Mouse (Mus musculus) thymus, adult 2 months (tissue): Measurements from ENCODE around the gene Gap43.

Source experiments
- CTCF ChIP-seq: fragments of 200-500 bp; IDR thresholded peaks from 2 replicates; pipeline ENCODE4 v1.5.1; 2012; ENCODE audit warnings: mild to moderate bottlenecking, control low read depth, low read length, moderate library complexity, borderline replicate concordance; ENCODE audit not compliant: control insufficient read depth, poor library complexity, insufficient read depth; ENCODE audit errors: extremely low read depth
- POLR2A ChIP-seq: fragments of 200-500 bp; IDR thresholded peaks from 2 replicates; pipeline ENCODE4 v1.6.1; 2012; ENCODE audit warnings: mild to moderate bottlenecking, low read length, control low read depth, moderate library complexity; ENCODE audit not compliant: control insufficient read depth, poor library complexity, insufficient read depth; ENCODE audit errors: extremely low read depth

DNA sequence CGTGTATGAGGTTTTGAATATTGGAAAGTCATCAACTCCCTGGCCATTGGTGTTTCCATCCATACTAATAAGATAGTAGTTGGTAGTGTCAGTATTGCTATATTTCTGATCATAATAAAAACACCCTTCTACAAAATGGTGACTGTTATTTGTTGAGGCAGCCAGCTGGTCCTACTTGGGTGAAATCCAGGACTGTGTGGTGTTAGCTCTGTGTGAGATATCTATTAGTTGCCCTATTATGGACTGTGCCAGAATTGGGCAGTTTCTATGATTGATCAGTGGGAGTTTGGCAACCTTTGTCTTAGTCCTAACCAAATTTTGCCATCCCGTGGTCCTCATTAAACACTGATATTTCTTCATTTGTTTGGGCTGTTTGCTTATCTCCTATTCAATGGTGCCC lies 14.3 kb downstream of the Gap43 start:
- TF ChIP-seq CTCF, result no peak
- TF ChIP-seq POLR2A, result no peak
